Mouse (Mus musculus): Measurements from ENCODE around the gene Gm5678. TPM values are rescaled to one million over a fixed set of nuclear protein-coding genes. Genes with fewer than 3 reads are reported as not detected.

Gene Gm5678
- not detected for polyA plus RNA-seq (2017; shearing (Covaris generic))

GRCm38 (mm10) chr16:93627761-93628400, at the start of gene Gm5678:
Gene Gm5678 (plus strand): TSS chr16:93628097.

GRCm38 (mm10) chr16:93603439-93604212, 24.3 kb upstream of the Gm5678 start, which contains the start of gene Setd4:
Gene Setd4 (minus strand): TSS chr16:93604063.

GRCm38 (mm10) chr16:93605553-93605952, 22.3 kb upstream of the Gm5678 start, which contains the start of gene Cbr1:
Gene Cbr1 (plus strand): TSS chr16:93605853.

Other genes starting within 250 kb of the Gm5678 start
- gene Setd4, start 24.0 kb upstream of the Gm5678 start, polyA plus RNA-seq (2017; shearing (Covaris generic)), result 31.4 TPM
- gene Cbr1, start 22.2 kb upstream of the Gm5678 start, polyA plus RNA-seq (2017; shearing (Covaris generic)), result 48.1 TPM
- not detected for gene Cbr3, start 55.1 kb downstream of the Gm5678 start, polyA plus RNA-seq (2017; shearing (Covaris generic))
- gene Dop1b, start 83.8 kb downstream of the Gm5678 start, polyA plus RNA-seq (2017; shearing (Covaris generic)), result 56.4 TPM
- gene Morc3, start 204.0 kb downstream of the Gm5678 start, polyA plus RNA-seq (2017; shearing (Covaris generic)), result 56.1 TPM

All from effector memory CD4-positive, alpha-beta T cell, adult 5 months (primary cell).